Mouse (Mus musculus) erythroblast, embryonic 14.5 days (primary cell): Measurements from ENCODE around the gene Ncam1.

Experiments
- GATA1 ChIP-seq: IDR thresholded peaks from 2 replicates; pipeline ENCODE4 v1.6.1; 2012; ENCODE audit warnings: low read length, inconsistent platforms, mixed read lengths
- TAL1 ChIP-seq: IDR thresholded peaks from 3 replicates; pipeline ENCODE4 v1.6.1; 2012; ENCODE audit warnings: low read length, inconsistent platforms, mixed read lengths

DNA sequence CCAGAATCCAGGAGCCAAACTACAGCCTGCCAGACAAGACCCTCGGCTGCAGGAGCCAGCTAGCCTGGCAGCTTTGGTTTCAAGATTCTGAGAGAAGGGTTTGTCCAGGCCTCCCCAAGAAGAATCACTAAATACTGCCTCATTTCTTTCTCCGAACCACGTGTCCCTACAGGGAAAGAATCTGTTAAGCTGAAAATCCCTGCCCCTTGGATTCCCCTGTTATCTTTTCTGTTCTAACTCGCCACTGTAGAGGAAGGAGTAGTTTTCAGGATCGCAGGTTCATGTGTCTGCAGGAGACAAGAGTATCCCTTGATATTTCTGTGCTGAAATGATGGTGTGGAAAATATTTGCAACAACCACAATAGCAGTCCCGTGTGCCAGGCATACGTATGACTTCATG, 310.5 kb downstream of the Ncam1 start:
- TF ChIP-seq TAL1 (no peak), GATA1 (no peak)
